Mouse (Mus musculus) heart, embryonic 10.5 days (tissue): Measurements from ENCODE around the gene 1600014C23Rik. TPM values are rescaled to one million over a fixed set of nuclear protein-coding genes. Genes with fewer than 3 reads are reported as not detected.

Source experiments
- DNase-seq: peaks from one replicate; pipeline ENCODE4 v3.0.0-alpha.2; 2017; ENCODE audit warnings: low spot score
- H3K27ac ChIP-seq: fragments of 300-500 bp; sonication (generic); 2 replicates; pipeline ENCODE4 v1.5.1; 2016; ENCODE audit warnings: mild to moderate bottlenecking
- H3K27me3 ChIP-seq: fragments of 300-500 bp; sonication (generic); 2 replicates; pipeline ENCODE4 v1.6.1; 2016; ENCODE audit warnings: mild to moderate bottlenecking; ENCODE audit not compliant: poor library complexity, insufficient read depth, severe bottlenecking
- H3K36me3 ChIP-seq: fragments of 300-500 bp; sonication (generic); 2 replicates; pipeline ENCODE4 v1.6.1; 2016; ENCODE audit warnings: mild to moderate bottlenecking, moderate library complexity
- H3K4me1 ChIP-seq: fragments of 300-500 bp; sonication (generic); 2 replicates; pipeline ENCODE4 v1.6.1; 2016; ENCODE audit warnings: mild to moderate bottlenecking
- H3K4me3 ChIP-seq: fragments of 300-500 bp; sonication (generic); 2 replicates; pipeline ENCODE4 v1.5.1; 2016; ENCODE audit warnings: mild to moderate bottlenecking, moderate library complexity
- H3K9me3 ChIP-seq: fragments of 300-500 bp; sonication (generic); 2 replicates; pipeline ENCODE4 v1.6.1; 2016; ENCODE audit warnings: mild to moderate bottlenecking, moderate library complexity
- WGBS: fragments of 180-500 bp; shearing (Covaris S2); methylation state at CpG from one replicate; pipeline ENCODE4 v1.1.7; 2016; 5-methylcytosine and 5-hydroxymethylcytosine counted together
- polyA plus RNA-seq: library from polyadenylated mRNA; unstranded; fragments of >200 nt; fragmentation: Nextera tagmentation; extraction: Ambion mirVana; gene quantifications from 2 replicates; pipeline ENCODE4 v1.2.1, GENCODE M21; 2016

1600014C23Rik gene
- polyA plus RNA-seq, 1 experiment from 2014 or later, result not detected

GRCm38 (mm10) chr17:45733038-45733734 lies 458 bp downstream of the 1600014C23Rik start:
- H3K27ac ChIP-seq, result peak overlapping the region; percentile 94
- WGBS, result 72% methylated on average over 19 of the region's 19 CpGs
- peak overlapping the region; percentile 58 for H3K4me3 ChIP-seq
- peaks cover 36% of the 10 kb centered on the region; the same call in 1 of the 2 replicates for H3K27me3 ChIP-seq
- DNase-seq, result no peak
- H3K9me3 ChIP-seq, result no peaks in the 10 kb centered on the region
- peaks cover 73% of the 10 kb centered on the region for H3K4me1 ChIP-seq
- H3K36me3 ChIP-seq, result no peaks in the 10 kb centered on the region

GRCm38 (mm10) chr17:45731172-45731864 lies 2.3 kb downstream of the 1600014C23Rik start:
- DNase-seq, result peak; percentile 91
- Histone ChIP-seq H3K27me3 (peaks cover 36% of the 10 kb centered on the region; the same call in 1 of the 2 replicates), H3K4me1 (peaks cover 77% of the 10 kb centered on the region), H3K4me3 (no peak overlapping the region), H3K9me3 (no peaks in the 10 kb centered on the region), H3K27ac (no peak overlapping the region), H3K36me3 (no peaks in the 10 kb centered on the region)
- 30% methylated on average over 9 of the region's 9 CpGs for WGBS

DNA sequence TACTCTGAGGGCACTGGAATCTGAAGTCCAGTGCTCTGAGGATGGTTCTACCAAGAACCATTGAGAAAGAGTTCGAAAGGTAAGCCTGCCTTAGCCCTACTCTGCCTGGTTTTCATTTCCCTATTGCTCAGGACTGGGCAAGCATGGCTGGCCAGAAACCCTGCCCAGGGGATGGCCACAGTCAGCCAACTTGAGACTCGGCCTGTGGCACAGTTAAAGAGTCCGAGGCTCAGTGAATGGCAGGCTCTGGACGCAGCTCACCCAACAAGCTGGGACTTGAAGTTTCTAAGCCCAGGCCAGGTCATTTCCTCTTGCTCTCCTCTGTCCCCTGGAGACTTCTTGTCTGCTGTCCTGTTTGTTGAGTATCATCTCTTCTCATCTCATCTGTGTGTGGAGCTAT lies 2.9 kb downstream of the 1600014C23Rik start:
- Histone ChIP-seq H3K4me1 (peaks cover 76% of the 10 kb centered on the region), H3K4me3 (no peak overlapping the region), H3K36me3 (no peaks in the 10 kb centered on the region), H3K27ac (peak overlapping the region; percentile 80; the same call in 1 of the 2 replicates), H3K27me3 (peaks cover 36% of the 10 kb centered on the region; the same call in 1 of the 2 replicates), H3K9me3 (no peaks in the 10 kb centered on the region)
- DNase-seq, result no peak
- WGBS, result 81% methylated on average over 4 of the region's 4 CpGs

DNA sequence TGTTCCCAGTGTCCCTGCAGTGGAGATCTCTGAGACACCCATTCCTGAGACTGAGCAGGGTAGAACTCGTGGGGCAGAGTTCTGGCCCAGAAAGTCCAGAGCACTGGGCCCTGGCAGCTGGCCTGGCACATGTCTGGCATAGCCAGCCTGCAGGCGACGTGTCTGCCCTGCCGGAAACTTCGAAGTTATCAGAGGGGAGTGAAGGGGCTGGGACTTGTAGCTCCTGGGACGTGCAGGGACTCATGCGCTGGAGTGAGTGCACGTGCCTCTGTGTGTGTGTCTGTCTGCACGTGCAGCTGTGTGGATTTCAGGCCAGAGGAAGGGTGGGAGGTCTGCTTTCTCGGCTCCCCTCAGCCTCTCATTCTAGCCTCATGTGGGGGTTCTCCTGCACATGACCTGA lies 4.3 kb downstream of the 1600014C23Rik start:
- Histone ChIP-seq H3K27ac (peak overlapping the region; percentile 80), H3K36me3 (no peaks in the 10 kb centered on the region), H3K4me3 (no peak overlapping the region), H3K27me3 (peaks cover 33% of the 10 kb centered on the region; the same call in 1 of the 2 replicates), H3K4me1 (peaks cover 70% of the 10 kb centered on the region), H3K9me3 (no peaks in the 10 kb centered on the region)
- WGBS, result 33% methylated on average over 10 of the region's 10 CpGs
- DNase-seq, result no peak

GRCm38 (mm10) chr17:45727983-45728723 lies 5.5 kb downstream of the 1600014C23Rik start:
- peaks cover 65% of the 10 kb centered on the region for H3K4me1 ChIP-seq

DNA sequence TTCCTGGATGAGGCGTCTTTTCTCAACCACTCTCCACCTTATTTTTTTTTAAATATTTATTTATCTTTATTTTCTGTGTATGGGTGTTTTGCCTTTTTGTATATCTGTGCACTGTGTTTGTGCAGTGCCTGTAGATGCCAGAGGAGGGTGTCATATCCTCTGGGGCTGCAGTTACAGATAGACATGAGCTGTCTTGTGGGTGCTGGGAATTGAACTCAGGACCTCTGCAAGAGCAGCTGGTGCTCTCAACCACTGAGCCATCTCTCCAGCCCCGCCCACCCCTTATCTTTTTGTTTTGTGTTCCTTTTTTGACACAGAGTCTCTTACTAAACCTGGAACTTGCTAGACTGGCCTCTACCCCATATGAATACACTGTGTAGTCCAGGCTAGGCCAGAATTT lies 6.2 kb downstream of the 1600014C23Rik start:
- H3K27ac ChIP-seq, result 0 out of 2 replicates have a peak overlapping the region, but pooled peaks have one; percentile 12
- WGBS, result 89% methylated on average over 2 of the region's 2 CpGs

More at GRCm38 (mm10) chr17:45727983-45728723, 5.5 kb downstream of the 1600014C23Rik start:
- H3K4me3 ChIP-seq, result no peak overlapping the region
- 51% methylated on average over 8 of the region's 8 CpGs for WGBS
- no peak for DNase-seq
- peak overlapping the region; percentile 80; the same call in 1 of the 2 replicates for H3K27ac ChIP-seq
- peaks cover 23% of the 10 kb centered on the region; the same call in 1 of the 2 replicates for H3K27me3 ChIP-seq
- H3K9me3 ChIP-seq, result no peaks in the 10 kb centered on the region
- no peaks in the 10 kb centered on the region for H3K36me3 ChIP-seq

DNA sequence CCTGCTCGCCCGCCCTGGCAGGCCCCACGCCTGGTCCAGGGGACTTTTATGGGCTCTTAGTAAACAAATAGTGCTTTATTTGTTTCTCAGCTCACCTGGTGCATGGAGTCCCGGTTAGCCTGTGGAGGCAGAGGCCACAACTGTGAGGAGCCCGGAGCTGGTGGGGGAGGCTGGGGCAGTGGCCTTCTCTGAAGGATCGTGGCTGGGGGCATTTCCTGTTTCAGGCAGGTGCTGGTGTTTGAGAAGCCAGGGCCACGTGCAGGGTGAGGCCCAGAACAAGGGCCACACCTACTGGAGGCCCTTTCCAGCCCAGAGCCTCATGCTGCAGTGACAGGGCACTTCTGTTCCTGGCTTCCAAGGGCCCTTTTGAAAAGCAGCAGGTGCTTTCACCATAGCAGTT lies 7.4 kb downstream of the 1600014C23Rik start:
- Histone ChIP-seq H3K4me3 (no peak overlapping the region), H3K36me3 (no peaks in the 10 kb centered on the region), H3K27ac (peak overlapping the region; percentile 78), H3K9me3 (no peaks in the 10 kb centered on the region), H3K27me3 (0 out of 2 replicates have a peak, but pooled peaks cover 6% of the 10 kb centered on the region), H3K4me1 (peaks cover 62% of the 10 kb centered on the region)
- peak; percentile 91 for DNase-seq
- WGBS, result 59% methylated on average over 7 of the region's 7 CpGs

More for the DNA sequence above, 6.2 kb downstream of the 1600014C23Rik start:
- no peak for DNase-seq
- Histone ChIP-seq H3K4me1 (peaks cover 62% of the 10 kb centered on the region), H3K27me3 (0 out of 2 replicates have a peak, but pooled peaks cover 17% of the 10 kb centered on the region), H3K9me3 (no peaks in the 10 kb centered on the region), H3K36me3 (no peaks in the 10 kb centered on the region), H3K4me3 (no peak overlapping the region)

- no peaks in the 10 kb centered on the region for H3K9me3 ChIP-seq
- whole genome bisulfite sequencing, result 85% methylated on average over 10 of the region's 10 CpGs
- no peaks in the 10 kb centered on the region for H3K36me3 ChIP-seq
- H3K27ac ChIP-seq, result peak overlapping the region; percentile 88; the same call in 1 of the 2 replicates
- H3K27me3 ChIP-seq, result 0 out of 2 replicates have a peak, but pooled peaks cover 2% of the 10 kb centered on the region
- peaks cover 50% of the 10 kb centered on the region for H3K4me1 ChIP-seq
- DNase-seq, result no peak
- no peak overlapping the region for H3K4me3 ChIP-seq
Measured at GRCm38 (mm10) chr17:45724574-45724921, 9.1 kb downstream of the 1600014C23Rik start.

- 6% methylated on average over 25 of the region's 25 CpGs for WGBS
- H3K4me3 ChIP-seq, result peak overlapping the region; percentile 61
- H3K9me3 ChIP-seq, result no peaks in the 10 kb centered on the region
- H3K27me3 ChIP-seq, result 0 out of 2 replicates have a peak, but pooled peaks cover 4% of the 10 kb centered on the region
- peaks cover 44% of the 10 kb centered on the region for H3K4me1 ChIP-seq
- H3K36me3 ChIP-seq, result no peaks in the 10 kb centered on the region
- DNase-seq, result peak; percentile 94
- H3K27ac ChIP-seq, result peak overlapping the region; percentile 88
Measured at GRCm38 (mm10) chr17:45723732-45724573, 9.7 kb downstream of the 1600014C23Rik start.

DNA sequence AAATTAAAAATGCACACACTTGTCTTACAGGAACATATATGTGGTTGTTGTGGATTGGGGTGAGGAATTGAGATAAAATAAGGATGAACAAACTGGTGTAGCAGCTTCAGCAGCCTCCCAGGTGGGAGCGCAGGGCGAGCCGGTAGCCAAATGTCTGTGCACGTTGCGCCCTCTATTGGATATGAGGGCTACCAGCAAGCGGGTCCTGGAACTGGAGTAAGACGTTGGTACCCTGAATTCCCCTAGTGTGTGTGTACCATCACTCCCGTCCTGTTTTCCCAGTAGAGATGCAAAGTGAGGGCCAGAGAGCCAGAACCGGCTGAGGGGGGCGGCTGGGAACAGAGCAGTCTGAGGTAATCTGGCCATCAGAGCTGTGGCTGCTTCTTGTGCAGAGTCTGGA lies 15.3 kb downstream of the 1600014C23Rik start:
- 0 out of 2 replicates have a peak, but pooled peaks cover 4% of the 10 kb centered on the region for H3K27me3 ChIP-seq
- no peaks in the 10 kb centered on the region for H3K36me3 ChIP-seq
- H3K9me3 ChIP-seq, result no peaks in the 10 kb centered on the region
- WGBS, result 8% methylated on average over 10 of the region's 10 CpGs
- no peak for DNase-seq
- peaks cover 3% of the 10 kb centered on the region for H3K4me1 ChIP-seq
- H3K4me3 ChIP-seq, result no peak overlapping the region
- no peak overlapping the region for H3K27ac ChIP-seq

DNA sequence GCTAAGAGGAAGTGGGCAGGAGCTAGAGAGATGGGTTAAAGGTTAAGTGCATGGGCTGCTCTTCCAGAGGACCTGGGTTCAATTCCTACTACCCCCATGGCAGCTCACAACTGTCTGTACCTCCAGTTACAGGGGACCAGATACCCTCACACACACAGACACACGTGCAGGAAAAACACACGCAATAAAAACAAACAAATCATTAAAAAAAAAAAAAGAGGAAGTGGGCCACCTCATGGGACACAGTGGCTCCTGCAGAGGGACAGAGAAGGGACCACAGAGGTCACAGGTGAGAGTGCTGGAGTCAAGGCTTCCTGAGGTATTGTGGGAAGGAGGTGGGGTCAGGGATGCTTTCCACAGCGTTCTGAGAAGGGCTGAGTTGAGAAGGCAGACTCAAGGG lies 22.1 kb downstream of the 1600014C23Rik start:
- H3K9me3 ChIP-seq, result no peaks in the 10 kb centered on the region
- WGBS, result 60% methylated on average over 3 of the region's 3 CpGs
- no peak overlapping the region for H3K27ac ChIP-seq
- peaks cover 22% of the 10 kb centered on the region for H3K4me1 ChIP-seq
- no peak overlapping the region for H3K4me3 ChIP-seq
- no peaks in the 10 kb centered on the region for H3K36me3 ChIP-seq
- H3K27me3 ChIP-seq, result no peaks in the 10 kb centered on the region
- no peak for DNase-seq

DNA sequence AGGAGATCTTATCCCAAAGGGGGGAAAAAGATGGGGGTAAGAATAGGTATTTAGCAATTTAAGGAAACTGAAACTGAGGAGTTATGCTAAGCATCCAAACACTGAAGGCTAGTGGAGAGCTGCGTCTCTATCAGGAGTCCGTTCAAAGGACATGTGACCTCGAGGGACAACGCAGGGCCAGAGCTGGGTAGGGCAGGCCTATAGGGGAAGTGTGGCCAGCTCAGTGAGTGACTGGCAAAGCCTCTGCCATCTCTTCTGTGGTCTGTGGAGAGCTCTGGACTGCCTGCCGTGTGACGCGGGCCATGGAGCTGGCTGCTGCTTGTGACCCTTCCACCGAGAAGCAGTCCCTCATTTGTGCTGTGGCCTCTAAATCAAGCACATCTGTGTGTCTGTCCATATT lies 23.2 kb downstream of the 1600014C23Rik start:
- no peak for DNase-seq
- Histone ChIP-seq H3K36me3 (no peaks in the 10 kb centered on the region), H3K27me3 (no peaks in the 10 kb centered on the region), H3K9me3 (no peaks in the 10 kb centered on the region), H3K4me3 (no peak overlapping the region), H3K4me1 (peaks cover 22% of the 10 kb centered on the region), H3K27ac (no peak overlapping the region)
- 64% methylated on average over 8 of the region's 8 CpGs for WGBS
